Mouse (Mus musculus): ENCODE measurements at regions not wholly inside any gene's neighbourhood (a gene's known extent, or its start where the extent isn't known, plus 50 kb on each side); places are given as distances from the start of the nearest gene placed in this dataset.
"Not testable (repeated sequence)": the region's sequence is repeated elsewhere in the genome, so short reads cannot be mapped to it uniquely, and the experiment has no call there.

DNA sequence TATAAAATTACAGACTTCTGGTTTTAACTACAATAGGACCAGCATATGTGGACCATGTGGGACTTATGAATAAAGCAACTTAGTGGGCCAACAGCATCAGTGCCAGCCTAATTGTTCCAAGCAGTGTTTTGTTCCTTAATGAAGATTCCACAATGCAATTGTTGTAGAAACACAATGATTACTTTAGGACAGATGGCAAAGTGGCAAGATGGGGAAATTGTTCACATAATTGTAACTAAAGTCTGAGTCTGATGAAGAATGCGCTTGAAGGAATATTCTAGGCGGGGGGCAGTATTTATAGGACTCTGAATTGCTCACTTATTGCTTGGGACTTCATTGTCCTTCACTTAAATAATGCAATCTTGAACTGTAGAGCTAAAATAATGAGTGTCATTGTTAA, 253.4 kb upstream of the Kcnj3 start:
- H3K4me1 ChIP-seq (ENCODE audit: control insufficient read depth, insufficient read depth, low read length) = no peaks in the 10 kb centered on the region
- 75% methylated on average over 2 of the region's 2 CpGs for WGBS
- H3K27ac ChIP-seq (ENCODE audit: insufficient read depth, low read length) = no peak overlapping the region
- no peaks in the 10 kb centered on the region for H3K27me3 ChIP-seq (ENCODE audit: control insufficient read depth, insufficient read depth, low read length)
- DNase-seq = no peak
- TF ChIP-seq POLR2A (IDR thresholded peaks at IDR 0.05; ENCODE audit: borderline replicate concordance, insufficient read depth, low read length) = no peak
- TF ChIP-seq CTCF (IDR thresholded peaks at IDR 0.05; ENCODE audit: borderline replicate concordance, insufficient read depth, low read depth, low read length) = no peak
- no peak overlapping the region for H3K4me3 ChIP-seq (replicated peaks; ENCODE audit: insufficient read depth, low read depth, low read length)

- 93% methylated on average over 1 of the region's 1 CpGs for WGBS
- DNase-seq = no peak
- Histone ChIP-seq H3K27me3 (ENCODE audit: control insufficient read depth, insufficient read depth, low read length) (no peaks in the 10 kb centered on the region), H3K4me1 (ENCODE audit: control insufficient read depth, insufficient read depth, low read length) (no peaks in the 10 kb centered on the region), H3K4me3 (replicated peaks; ENCODE audit: insufficient read depth, low read depth, low read length) (no peak overlapping the region), H3K27ac (ENCODE audit: insufficient read depth, low read length) (no peak overlapping the region)
- TF ChIP-seq CTCF (IDR thresholded peaks at IDR 0.05; ENCODE audit: borderline replicate concordance, insufficient read depth, low read depth, low read length) = no peak
- no peak for TF ChIP-seq POLR2A (IDR thresholded peaks at IDR 0.05; ENCODE audit: borderline replicate concordance, insufficient read depth, low read length)
Measured at GRCm38 (mm10) chr2:55206891-55207290, 228.9 kb upstream of the Kcnj3 start.

DNA sequence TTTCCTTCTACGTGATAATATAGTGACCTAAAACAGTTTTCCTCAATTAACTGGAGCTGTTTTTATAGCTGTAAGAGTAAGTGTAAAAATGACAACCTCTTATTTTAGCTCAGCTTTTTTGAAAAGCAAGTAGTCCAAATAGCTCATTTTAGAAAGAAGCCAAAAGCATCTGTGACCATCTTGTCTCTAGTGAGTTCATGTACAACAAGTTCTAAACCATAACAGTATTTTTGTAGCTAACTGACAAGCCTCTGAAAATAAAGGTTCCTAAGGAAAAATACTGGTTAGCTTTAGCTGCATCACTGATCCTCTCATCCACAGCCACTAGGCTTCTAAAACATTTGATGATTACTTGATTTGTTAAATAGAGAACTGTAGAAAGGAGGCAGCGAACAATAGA, 227.2 kb upstream of the Kcnj3 start:
- DNase-seq = no peak
- TF ChIP-seq POLR2A (IDR thresholded peaks at IDR 0.05; ENCODE audit: borderline replicate concordance, insufficient read depth, low read length) = no peak
- TF ChIP-seq CTCF (IDR thresholded peaks at IDR 0.05; ENCODE audit: borderline replicate concordance, insufficient read depth, low read depth, low read length) = no peak
- Histone ChIP-seq H3K27me3 (ENCODE audit: control insufficient read depth, insufficient read depth, low read length) (no peaks in the 10 kb centered on the region), H3K27ac (ENCODE audit: insufficient read depth, low read length) (no peak overlapping the region), H3K4me3 (replicated peaks; ENCODE audit: insufficient read depth, low read depth, low read length) (no peak overlapping the region), H3K4me1 (ENCODE audit: control insufficient read depth, insufficient read depth, low read length) (no peaks in the 10 kb centered on the region)
- WGBS = 92% methylated on average over 2 of the region's 2 CpGs

DNA sequence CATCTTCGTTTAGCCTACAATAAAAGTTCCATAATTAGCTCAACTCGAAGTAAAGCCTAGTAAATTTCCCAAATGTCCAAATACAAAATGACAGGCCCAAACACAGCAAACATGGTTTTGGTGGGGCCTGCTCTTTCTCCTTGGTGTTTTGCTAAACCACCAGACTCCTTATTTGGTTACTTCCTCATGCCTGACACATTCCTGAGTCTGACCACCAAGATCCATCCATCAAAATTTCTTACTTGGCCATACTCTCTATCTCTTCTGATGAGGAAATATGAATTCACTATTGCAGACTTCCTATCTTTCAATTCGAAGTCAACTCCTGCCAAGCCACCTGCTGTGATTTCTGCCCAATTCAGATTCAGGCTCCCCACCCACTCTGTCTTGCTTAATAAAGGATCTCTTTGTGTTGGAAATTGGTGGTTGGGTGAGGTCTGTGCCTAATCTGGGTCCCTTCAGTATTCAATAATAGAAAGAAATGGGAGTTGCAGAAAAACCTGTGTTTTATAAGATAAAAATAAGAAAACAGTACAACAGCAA, 225.9 kb upstream of the Kcnj3 start:
- 44% methylated on average over 3 of the region's 3 CpGs for WGBS
- no peak for DNase-seq

GRCm38 (mm10) chr2:55211281-55211680, 224.5 kb upstream of the Kcnj3 start:
- H3K4me1 ChIP-seq (ENCODE audit: control insufficient read depth, insufficient read depth, low read length) = no peaks in the 10 kb centered on the region
- no peaks in the 10 kb centered on the region for H3K27me3 ChIP-seq (ENCODE audit: control insufficient read depth, insufficient read depth, low read length)
- WGBS = 97% methylated on average over 2 of the region's 2 CpGs
- no peak for TF ChIP-seq CTCF (IDR thresholded peaks at IDR 0.05; ENCODE audit: borderline replicate concordance, insufficient read depth, low read depth, low read length)
- no peak for TF ChIP-seq POLR2A (IDR thresholded peaks at IDR 0.05; ENCODE audit: borderline replicate concordance, insufficient read depth, low read length)
- no peak overlapping the region for H3K27ac ChIP-seq (ENCODE audit: insufficient read depth, low read length)
- DNase-seq = no peak
- H3K4me3 ChIP-seq (replicated peaks; ENCODE audit: insufficient read depth, low read depth, low read length) = no peak overlapping the region

More for the DNA sequence above, 225.9 kb upstream of the Kcnj3 start:
- TF ChIP-seq POLR2A (IDR thresholded peaks at IDR 0.05; ENCODE audit: borderline replicate concordance, insufficient read depth, low read length) = no peak
- TF ChIP-seq CTCF (IDR thresholded peaks at IDR 0.05; ENCODE audit: borderline replicate concordance, insufficient read depth, low read depth, low read length) = no peak
- Histone ChIP-seq H3K27me3 (ENCODE audit: control insufficient read depth, insufficient read depth, low read length) (no peaks in the 10 kb centered on the region), H3K27ac (ENCODE audit: insufficient read depth, low read length) (no peak overlapping the region), H3K4me1 (ENCODE audit: control insufficient read depth, insufficient read depth, low read length) (no peaks in the 10 kb centered on the region), H3K4me3 (replicated peaks; ENCODE audit: insufficient read depth, low read depth, low read length) (no peak overlapping the region)

GRCm38 (mm10) chr2:55222046-55222445, 213.7 kb upstream of the Kcnj3 start:
- Histone ChIP-seq H3K4me1 (ENCODE audit: control insufficient read depth, insufficient read depth, low read length) (no peaks in the 10 kb centered on the region), H3K27me3 (ENCODE audit: control insufficient read depth, insufficient read depth, low read length) (no peaks in the 10 kb centered on the region), H3K4me3 (replicated peaks; ENCODE audit: insufficient read depth, low read depth, low read length) (no peak overlapping the region), H3K27ac (ENCODE audit: insufficient read depth, low read length) (no peak overlapping the region)
- DNase-seq = no peak
- TF ChIP-seq CTCF (IDR thresholded peaks at IDR 0.05; ENCODE audit: borderline replicate concordance, insufficient read depth, low read depth, low read length) = no peak
- no peak for TF ChIP-seq POLR2A (IDR thresholded peaks at IDR 0.05; ENCODE audit: borderline replicate concordance, insufficient read depth, low read length)
- 69% methylated on average over 2 of the region's 2 CpGs for WGBS

- H3K27me3 ChIP-seq (ENCODE audit: control insufficient read depth, insufficient read depth, low read length); H3K4me1 ChIP-seq (ENCODE audit: control insufficient read depth, insufficient read depth, low read length); H3K27ac ChIP-seq (ENCODE audit: insufficient read depth, low read length); DNase-seq; H3K4me3 ChIP-seq (replicated peaks; ENCODE audit: insufficient read depth, low read depth, low read length): not testable (repeated sequence)
- WGBS = 90% methylated on average over 5 of the region's 5 CpGs
Measured at GRCm38 (mm10) chr2:55222741-55223140, 213.0 kb upstream of the Kcnj3 start.

DNA sequence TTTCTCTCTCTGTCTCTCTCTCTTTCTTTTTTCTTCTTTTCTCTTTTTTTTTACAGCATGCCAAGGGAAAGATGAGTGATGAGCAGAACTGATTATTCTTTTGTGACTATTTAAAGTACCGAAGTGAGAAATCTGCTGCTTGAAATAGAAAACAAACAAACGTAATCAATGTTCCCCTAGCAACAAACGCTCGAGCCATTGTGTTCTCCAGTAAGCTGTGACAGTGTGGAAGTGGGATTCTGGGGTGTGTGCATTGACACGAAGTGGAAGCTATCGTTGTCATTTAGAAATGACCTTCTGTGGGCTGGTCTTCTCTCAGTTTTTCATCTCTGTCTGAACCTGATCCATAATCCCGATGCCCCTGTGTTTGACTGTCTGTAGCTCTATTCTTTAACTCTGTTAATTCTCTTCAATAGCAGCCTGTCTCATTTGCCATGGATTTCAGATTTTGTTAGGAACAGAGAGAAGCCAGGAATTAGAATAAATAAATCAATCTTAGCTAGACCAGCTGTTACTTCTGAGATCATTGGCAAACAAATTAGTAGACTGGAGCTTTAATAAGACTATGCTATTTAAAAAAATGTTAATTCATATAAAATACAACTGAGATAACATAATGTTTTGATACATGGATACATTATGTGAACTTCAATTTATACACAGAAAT, 207.5 kb upstream of the Kcnj3 start:
- WGBS = 35% methylated on average over 7 of the region's 7 CpGs
- H3K4me3 ChIP-seq (replicated peaks; ENCODE audit: insufficient read depth, low read depth, low read length) = no peak overlapping the region
- DNase-seq = no peak
- no peaks in the 10 kb centered on the region for H3K4me1 ChIP-seq (ENCODE audit: control insufficient read depth, insufficient read depth, low read length)
- TF ChIP-seq POLR2A (IDR thresholded peaks at IDR 0.05; ENCODE audit: borderline replicate concordance, insufficient read depth, low read length) = no peak
- H3K27ac ChIP-seq (ENCODE audit: insufficient read depth, low read length) = no peak overlapping the region
- H3K27me3 ChIP-seq (ENCODE audit: control insufficient read depth, insufficient read depth, low read length) = no peaks in the 10 kb centered on the region
